Mouse (Mus musculus): Measurements from ENCODE around the gene Map4k1. TPM values are rescaled to one million over a fixed set of nuclear protein-coding genes. Genes with fewer than 3 reads are reported as not detected.

Map4k1 gene
- total RNA-seq, 2 experiments from 2014 or later: 53.8 to 60.4 TPM

Other genes with a start within 250 kb of the Map4k1 start
- gene Mrps12, start 240.2 kb upstream of the Map4k1 start, total RNA-seq (2015): 67.6 and 79.2 TPM in 2 replicates
- gene Mrps12, start 240.2 kb upstream of the Map4k1 start, total RNA-seq (2017): 29.1 and 32.0 TPM in 2 replicates
- 4.8 and 4.9 TPM in 2 replicates for gene Sars2, start 240.1 kb upstream of the Map4k1 start, total RNA-seq (2015)
- gene Sars2, start 240.1 kb upstream of the Map4k1 start, total RNA-seq (2017): 5.6 and 6.9 TPM in 2 replicates
- gene Ccer2, start 225.9 kb upstream of the Map4k1 start, total RNA-seq (2015): not detected in 2 replicates
- gene Ccer2, start 225.9 kb upstream of the Map4k1 start, total RNA-seq (2017): not detected in 2 replicates
- gene Sirt2, start 215.3 kb upstream of the Map4k1 start, total RNA-seq (2015): 70.0 and 73.0 TPM in 2 replicates
- 28.0 and 36.7 TPM in 2 replicates for gene Sirt2, start 215.3 kb upstream of the Map4k1 start, total RNA-seq (2017)
- 15.5 and 19.5 TPM in 2 replicates for gene Nfkbib, start 214.5 kb upstream of the Map4k1 start, total RNA-seq (2015)
- 13.3 and 15.6 TPM in 2 replicates for gene Nfkbib, start 214.5 kb upstream of the Map4k1 start, total RNA-seq (2017)
- gene Rinl, start 193.1 kb upstream of the Map4k1 start, total RNA-seq (2015): 64.9 and 68.8 TPM in 2 replicates
- 62.6 and 71.5 TPM in 2 replicates for gene Rinl, start 193.1 kb upstream of the Map4k1 start, total RNA-seq (2017)
- 275 and 307 TPM in 2 replicates for gene Hnrnpl, start 173.5 kb upstream of the Map4k1 start, total RNA-seq (2015)
- gene Hnrnpl, start 173.5 kb upstream of the Map4k1 start, total RNA-seq (2017): 187 and 291 TPM in 2 replicates
- 119 TPM in 2 replicates for gene Ech1, start 156.8 kb upstream of the Map4k1 start, total RNA-seq (2015)
- gene Ech1, start 156.8 kb upstream of the Map4k1 start, total RNA-seq (2017): 78.8 and 82.8 TPM in 2 replicates
- 3.1 and 13.4 TPM in 2 replicates for gene Lgals4, start 148.2 kb upstream of the Map4k1 start, total RNA-seq (2015)
- 5.2 and 5.9 TPM in 2 replicates for gene Lgals4, start 148.2 kb upstream of the Map4k1 start, total RNA-seq (2017)
- gene Lgals7, start 118.2 kb upstream of the Map4k1 start, total RNA-seq (2015): not detected in 2 replicates
- not detected in 2 replicates for gene Lgals7, start 118.2 kb upstream of the Map4k1 start, total RNA-seq (2017)
- not detected in 2 replicates for gene Capn12, start 100.6 kb upstream of the Map4k1 start, total RNA-seq (2015)
- gene Capn12, start 100.6 kb upstream of the Map4k1 start, total RNA-seq (2017): not detected in 2 replicates
- gene Actn4, start 19.7 kb upstream of the Map4k1 start, total RNA-seq (2015): 82.5 and 87.8 TPM in 2 replicates
- 44.7 and 55.1 TPM in 2 replicates for gene Actn4, start 19.7 kb upstream of the Map4k1 start, total RNA-seq (2017)
- gene Eif3k, start 186 bp upstream of the Map4k1 start, total RNA-seq (2015): 216 and 241 TPM in 2 replicates
- 340 and 348 TPM in 2 replicates for gene Eif3k, start 186 bp upstream of the Map4k1 start, total RNA-seq (2017)
- gene Ryr1, start 143.1 kb downstream of the Map4k1 start, total RNA-seq (2015): 0.52 and 0.78 TPM in 2 replicates
- 0.69 and 0.92 TPM in 2 replicates for gene Ryr1, start 143.1 kb downstream of the Map4k1 start, total RNA-seq (2017)
- gene Rasgrp4, start 152.8 kb downstream of the Map4k1 start, total RNA-seq (2015): 75.1 and 80.4 TPM in 2 replicates
- gene Rasgrp4, start 152.8 kb downstream of the Map4k1 start, total RNA-seq (2017): 25.6 and 58.0 TPM in 2 replicates
- 26.5 and 26.7 TPM in 2 replicates for gene Fam98c, start 174.2 kb downstream of the Map4k1 start, total RNA-seq (2015)
- gene Fam98c, start 174.2 kb downstream of the Map4k1 start, total RNA-seq (2017): 24.0 and 24.2 TPM in 2 replicates
- 0.80 and 0.91 TPM in 2 replicates for gene Ggn, start 188.2 kb downstream of the Map4k1 start, total RNA-seq (2015)
- 0.29 and 0.81 TPM in 2 replicates for gene Ggn, start 188.2 kb downstream of the Map4k1 start, total RNA-seq (2017)
- gene Spred3, start 188.4 kb downstream of the Map4k1 start, total RNA-seq (2015): 0.66 and 1.3 TPM in 2 replicates
- gene Spred3, start 188.4 kb downstream of the Map4k1 start, total RNA-seq (2017): 0.77 and 0.94 TPM in 2 replicates
- 204 and 215 TPM in 2 replicates for gene Psmd8, start 198.7 kb downstream of the Map4k1 start, total RNA-seq (2015)
- 191 and 207 TPM in 2 replicates for gene Psmd8, start 198.7 kb downstream of the Map4k1 start, total RNA-seq (2017)
- gene Catsperg1, start 232.0 kb downstream of the Map4k1 start, total RNA-seq (2015): 1.4 and 3.8 TPM in 2 replicates
- 1.2 and 7.5 TPM in 2 replicates for gene Catsperg1, start 232.0 kb downstream of the Map4k1 start, total RNA-seq (2017)